Mouse (Mus musculus) thymus, adult 2 months (tissue): ENCODE data around the gene Vmn1r89. TPM values are rescaled to one million over a fixed set of nuclear protein-coding genes. Genes with fewer than 3 reads are reported as not detected.

Source experiments
- DNase-seq: peaks from one replicate; pipeline ENCODE4 v3.0.0; 2021
- H3K27ac ChIP-seq: fragments of 200-500 bp; 2 replicates; pipeline ENCODE4 v1.5.1; 2012; ENCODE audit warnings: low read length, control low read depth; ENCODE audit not compliant: control insufficient read depth, insufficient read depth
- H3K27me3 ChIP-seq: fragments of 200-500 bp; 2 replicates; pipeline ENCODE4 v1.6.1; 2012; ENCODE audit warnings: mild to moderate bottlenecking, low read length, moderate library complexity, mixed read lengths; ENCODE audit not compliant: control insufficient read depth, insufficient read depth
- H3K36me3 ChIP-seq: fragments of 200-500 bp; 2 replicates; pipeline ENCODE4 v1.6.1; 2012; ENCODE audit warnings: mild to moderate bottlenecking, low read length, moderate library complexity; ENCODE audit not compliant: control insufficient read depth, insufficient read depth
- H3K4me1 ChIP-seq: fragments of 200-500 bp; replicated peaks from 2 replicates; pipeline ENCODE4 v1.6.1; 2012; ENCODE audit warnings: low read length; ENCODE audit not compliant: control insufficient read depth, insufficient read depth
- H3K4me3 ChIP-seq: fragments of 200-500 bp; 2 replicates; pipeline ENCODE4 v1.5.1; 2012; ENCODE audit warnings: mild to moderate bottlenecking, low read length, control low read depth, moderate library complexity; ENCODE audit not compliant: control insufficient read depth, insufficient read depth
- CTCF ChIP-seq: fragments of 200-500 bp; IDR thresholded peaks from 2 replicates; pipeline ENCODE4 v1.5.1; 2012; ENCODE audit warnings: mild to moderate bottlenecking, control low read depth, low read length, moderate library complexity, borderline replicate concordance; ENCODE audit not compliant: control insufficient read depth, poor library complexity, insufficient read depth; ENCODE audit errors: extremely low read depth
- POLR2A ChIP-seq: fragments of 200-500 bp; IDR thresholded peaks from 2 replicates; pipeline ENCODE4 v1.6.1; 2012; ENCODE audit warnings: mild to moderate bottlenecking, low read length, control low read depth, moderate library complexity; ENCODE audit not compliant: control insufficient read depth, poor library complexity, insufficient read depth; ENCODE audit errors: extremely low read depth
- WGBS: fragments of 180-500 bp; shearing (Covaris S2); methylation state at CpG from one replicate; pipeline ENCODE4 v1.1.7; 2018; 5-methylcytosine and 5-hydroxymethylcytosine counted together
- polyA plus RNA-seq: library from polyadenylated mRNA; depleted of rRNA; stranded (reverse); fragments of >200 nt; gene quantifications from 2 replicates; pipeline ENCODE4 v1.2.3, GENCODE M21; 2012; rRNA removed

Gene Vmn1r89
- not detected in 2 replicates for polyA plus RNA-seq

DNA sequence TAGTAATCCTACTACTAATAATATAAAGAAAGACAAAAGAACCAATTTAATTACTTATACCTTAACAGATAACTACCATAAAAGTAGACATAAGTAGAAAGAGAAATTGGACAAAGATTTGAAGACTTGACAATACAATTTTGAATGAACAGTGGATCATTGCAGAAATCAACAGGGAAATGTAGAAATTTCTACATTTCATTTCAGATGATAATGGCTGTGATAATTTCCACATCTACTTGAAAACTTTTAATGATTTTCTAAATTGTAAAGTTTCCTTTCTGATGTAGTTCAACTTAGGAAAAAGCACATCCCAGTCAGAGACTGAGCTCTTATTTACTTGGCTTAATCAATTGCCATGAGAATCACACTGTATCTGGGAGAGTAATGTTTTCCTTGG is at the start of gene Vmn1r89:
Gene Vmn1r89, plus strand, starts transcription at position 301 of the 400 bp plus-strand sequence.
- TF ChIP-seq CTCF (no peak), POLR2A (no peak)

DNA sequence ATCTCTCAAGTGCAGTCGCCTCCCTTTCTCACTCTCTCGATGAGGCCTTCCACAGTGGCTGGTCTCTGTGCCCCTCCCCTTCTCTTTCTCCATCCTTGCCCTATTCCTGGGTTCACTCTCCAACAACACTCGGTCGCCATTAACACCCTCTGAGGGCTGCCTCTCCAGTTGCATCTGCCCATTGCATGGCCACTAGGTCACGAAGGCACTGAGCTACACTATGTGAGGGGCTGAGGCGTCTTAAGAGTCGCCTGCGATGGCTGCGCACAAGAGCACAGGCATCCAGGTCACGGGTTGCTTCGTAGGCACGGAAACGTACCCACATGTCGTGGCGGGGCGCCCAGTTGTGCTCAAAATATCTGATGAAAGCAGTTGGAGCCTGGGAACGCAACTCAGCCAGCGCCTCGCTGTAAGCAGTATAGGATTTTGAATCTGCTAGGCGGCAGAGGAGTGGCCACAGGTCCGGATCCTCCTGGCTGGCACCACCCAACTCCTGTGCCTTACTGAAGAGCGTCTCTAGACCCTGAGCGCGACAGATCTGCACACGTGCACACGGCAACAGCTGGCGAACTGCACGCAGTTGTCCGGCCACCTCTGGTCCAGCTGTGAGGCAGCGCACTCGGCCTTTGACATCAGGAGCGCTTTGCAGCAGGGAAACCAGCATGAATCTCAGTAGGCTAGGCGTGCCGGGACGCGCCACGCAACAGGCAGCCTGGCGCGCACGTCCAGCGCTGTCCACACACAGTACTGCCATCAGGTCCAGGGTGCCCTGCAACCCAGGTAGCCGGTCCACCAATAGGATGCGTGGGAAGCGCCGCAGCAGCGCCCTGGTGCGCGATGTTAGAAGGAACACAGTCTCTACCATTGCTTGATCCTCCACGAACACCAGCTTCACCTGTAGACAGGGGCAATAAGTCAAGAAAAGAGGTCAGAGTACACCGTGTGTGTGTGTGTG is 48.2 kb downstream of the Vmn1r89 start:
- H3K4me3 ChIP-seq, result no peak overlapping the region
- H3K36me3 ChIP-seq, result no peaks in the 10 kb centered on the region
- H3K27ac ChIP-seq, result no peak overlapping the region
- no peaks in the 10 kb centered on the region for H3K4me1 ChIP-seq
- no peaks in the 10 kb centered on the region for H3K27me3 ChIP-seq
- TF ChIP-seq POLR2A (no peak), CTCF (no peak)
- WGBS, result 74% methylated on average over 50 of the region's 50 CpGs
- DNase-seq, result no peak

More for the DNA sequence above, at the start of gene Vmn1r89:
- Histone ChIP-seq H3K27ac (no peak within 1 kb of the TSS), H3K4me3 (no peak within 1 kb of the TSS), H3K36me3 (no peaks in the 10 kb centered on the region), H3K4me1 (no peaks in the 10 kb centered on the region), H3K27me3 (no peaks in the 10 kb centered on the region)
- DNase-seq, result no peak

DNA sequence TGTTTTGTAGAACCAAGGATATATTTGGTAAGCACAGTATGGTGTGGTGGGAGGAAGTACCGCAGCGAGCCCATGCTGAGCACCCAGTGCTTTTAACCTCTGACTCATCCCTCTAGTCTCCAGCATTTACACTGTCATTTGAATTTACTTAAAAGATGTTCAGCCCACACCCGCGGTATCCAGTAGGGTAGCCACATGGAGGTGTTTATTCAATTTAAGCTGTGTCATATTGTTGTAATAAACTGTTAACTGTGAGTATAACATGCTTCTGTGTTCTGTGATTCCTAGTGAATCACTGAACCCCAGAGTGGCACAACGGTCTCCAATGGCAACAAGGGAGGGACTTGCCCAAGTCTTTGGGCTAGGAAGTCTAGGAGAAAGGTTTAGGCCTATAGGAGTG is 51.0 kb downstream of the Vmn1r89 start:
- no peak overlapping the region for H3K4me3 ChIP-seq
- no peaks in the 10 kb centered on the region for H3K27me3 ChIP-seq
- no peaks in the 10 kb centered on the region for H3K4me1 ChIP-seq
- no peak overlapping the region for H3K27ac ChIP-seq
- TF ChIP-seq CTCF (no peak), POLR2A (no peak)
- H3K36me3 ChIP-seq, result no peaks in the 10 kb centered on the region
- 92% methylated on average over 5 of the region's 5 CpGs for WGBS
- no peak for DNase-seq

DNA sequence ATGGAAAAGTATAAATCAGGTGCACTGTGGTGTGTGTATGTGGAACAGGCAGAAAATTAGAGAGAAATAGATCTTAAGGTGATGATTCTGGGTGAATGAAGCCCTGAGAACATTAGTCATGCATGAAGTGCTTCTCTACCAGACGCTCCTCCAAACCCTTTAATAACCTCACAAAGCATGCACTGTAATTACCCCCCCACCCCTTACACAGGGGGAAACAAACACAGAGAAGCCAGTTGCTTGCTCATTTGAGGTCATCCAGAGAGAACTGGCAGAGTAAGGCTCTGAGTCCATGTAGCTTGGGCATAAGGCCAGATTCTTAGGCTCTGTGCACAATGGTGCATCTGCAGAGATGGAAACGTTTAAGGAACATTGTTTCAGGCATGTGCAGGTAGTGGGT is 51.6 kb downstream of the Vmn1r89 start:
- no peak for DNase-seq
- TF ChIP-seq CTCF (no peak), POLR2A (no peak)
- 85% methylated on average over 2 of the region's 2 CpGs for WGBS
- no peak overlapping the region for H3K27ac ChIP-seq
- H3K36me3 ChIP-seq, result no peaks in the 10 kb centered on the region
- no peaks in the 10 kb centered on the region for H3K4me1 ChIP-seq
- H3K4me3 ChIP-seq, result no peak overlapping the region
- H3K27me3 ChIP-seq, result no peaks in the 10 kb centered on the region

DNA sequence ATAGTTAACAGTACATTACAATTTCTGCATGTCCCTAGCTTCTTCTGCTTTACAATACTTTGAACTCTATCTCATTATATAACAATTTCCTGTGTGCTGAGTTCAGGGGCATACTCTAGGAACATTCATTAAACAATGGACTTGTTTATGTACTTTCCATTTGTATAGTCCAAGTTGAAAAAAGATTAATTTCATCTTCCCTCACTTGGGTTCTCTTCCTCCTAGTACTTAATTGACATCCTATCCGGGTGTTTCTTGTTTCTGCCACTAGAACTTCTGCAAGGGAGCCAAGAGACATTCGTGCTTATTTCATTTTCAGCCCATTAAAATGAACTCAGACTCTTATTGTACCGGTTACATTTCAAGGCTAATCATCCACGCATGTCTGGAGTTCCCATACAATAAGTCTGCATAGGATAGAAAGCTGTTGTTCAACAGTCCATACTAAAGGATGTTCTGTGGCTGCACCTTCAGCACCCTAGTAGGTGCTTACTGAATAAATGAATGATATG is 56.0 kb downstream of the Vmn1r89 start:
- Histone ChIP-seq H3K36me3 (no peaks in the 10 kb centered on the region), H3K27ac (no peak overlapping the region), H3K4me1 (no peaks in the 10 kb centered on the region), H3K4me3 (no peak overlapping the region), H3K27me3 (no peaks in the 10 kb centered on the region)
- no peak for TF ChIP-seq CTCF
- TF ChIP-seq POLR2A, result no peak
- no peak for DNase-seq
- WGBS, result 90% methylated on average over 4 of the region's 4 CpGs

DNA sequence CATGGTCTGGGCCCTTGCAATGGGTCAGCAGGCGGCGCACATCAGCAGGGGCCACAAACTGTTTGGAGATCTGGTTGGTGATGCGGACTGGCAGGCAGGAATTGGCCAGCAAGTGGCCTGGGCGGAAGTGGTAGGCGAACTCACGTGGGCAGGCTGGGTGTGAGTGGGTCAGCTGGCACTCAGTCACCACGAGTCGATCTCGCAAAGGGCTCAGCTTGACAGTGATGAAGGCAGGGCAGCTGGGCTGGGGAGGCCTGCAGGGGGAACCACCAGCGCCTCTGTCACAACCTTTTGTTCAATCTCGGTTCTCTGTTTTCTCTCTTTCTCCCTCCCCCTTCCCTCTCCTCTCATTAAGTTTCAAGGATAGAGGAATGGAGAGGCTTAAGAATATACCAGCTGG is 56.6 kb downstream of the Vmn1r89 start:
- WGBS, result 92% methylated on average over 11 of the region's 11 CpGs
- TF ChIP-seq CTCF (no peak), POLR2A (no peak)
- DNase-seq, result no peak

More for the DNA sequence above, 56.6 kb downstream of the Vmn1r89 start:
- Histone ChIP-seq H3K4me3 (no peak overlapping the region), H3K27ac (no peak overlapping the region), H3K27me3 (no peaks in the 10 kb centered on the region), H3K36me3 (no peaks in the 10 kb centered on the region), H3K4me1 (no peaks in the 10 kb centered on the region)

Other genes with a start within 250 kb of the Vmn1r89 start
- 8.7 and 9.3 TPM in 2 replicates for gene Zfp324, start 247.2 kb upstream of the Vmn1r89 start, polyA plus RNA-seq
- gene Zfp446, start 235.2 kb upstream of the Vmn1r89 start, polyA plus RNA-seq, result 10.8 and 11.4 TPM in 2 replicates
- 0.89 and 3.0 TPM in 2 replicates for gene Slc27a5, start 214.8 kb upstream of the Vmn1r89 start, polyA plus RNA-seq
- gene Trim28, start 213.9 kb upstream of the Vmn1r89 start, polyA plus RNA-seq, result 902 and 905 TPM in 2 replicates
- 78.8 and 127 TPM in 2 replicates for gene Zbtb45, start 203.0 kb upstream of the Vmn1r89 start, polyA plus RNA-seq
- gene Chmp2a, start 178.2 kb upstream of the Vmn1r89 start, polyA plus RNA-seq, result 65.6 and 65.7 TPM in 2 replicates
- gene Ube2m, start 174.7 kb upstream of the Vmn1r89 start, polyA plus RNA-seq, result 236 and 244 TPM in 2 replicates
- 3.5 and 4.5 TPM in 2 replicates for gene Mzf1, start 158.3 kb upstream of the Vmn1r89 start, polyA plus RNA-seq
- gene Vmn1r85, start 117.8 kb upstream of the Vmn1r89 start, polyA plus RNA-seq, result not detected in 2 replicates
- not detected in 2 replicates for gene Vmn1r86, start 93.1 kb upstream of the Vmn1r89 start, polyA plus RNA-seq
- not detected in 2 replicates for gene Vmn1r87, start 72.9 kb upstream of the Vmn1r89 start, polyA plus RNA-seq
- gene Vmn1r88, start 53.5 kb upstream of the Vmn1r89 start, polyA plus RNA-seq, result not detected in 2 replicates
- gene Lig1, start 64.3 kb downstream of the Vmn1r89 start, polyA plus RNA-seq, result 35.8 and 55.2 TPM in 2 replicates
- gene Zswim9, start 65.7 kb downstream of the Vmn1r89 start, polyA plus RNA-seq, result 7.4 and 7.8 TPM in 2 replicates
- gene Pla2g4c, start 111.6 kb downstream of the Vmn1r89 start, polyA plus RNA-seq, result 0.70 and 0.74 TPM in 2 replicates
- not detected in 2 replicates for gene Cabp5, start 185.1 kb downstream of the Vmn1r89 start, polyA plus RNA-seq
- not detected in 2 replicates for gene Bsph1, start 237.8 kb downstream of the Vmn1r89 start, polyA plus RNA-seq